Mouse (Mus musculus) brain, embryonic 18.5 days (tissue): ENCODE results near the gene Dhx40.
"Not testable (repeated sequence)": the region's sequence is repeated elsewhere in the genome, so short reads cannot be mapped to it uniquely, and the experiment has no call there.

Experiments used
- DNase-seq: peaks from one replicate; pipeline ENCODE4 v3.0.0-alpha.2; 2012; ENCODE audit warnings: low read depth, low spot score

Gene Dhx40

DNA sequence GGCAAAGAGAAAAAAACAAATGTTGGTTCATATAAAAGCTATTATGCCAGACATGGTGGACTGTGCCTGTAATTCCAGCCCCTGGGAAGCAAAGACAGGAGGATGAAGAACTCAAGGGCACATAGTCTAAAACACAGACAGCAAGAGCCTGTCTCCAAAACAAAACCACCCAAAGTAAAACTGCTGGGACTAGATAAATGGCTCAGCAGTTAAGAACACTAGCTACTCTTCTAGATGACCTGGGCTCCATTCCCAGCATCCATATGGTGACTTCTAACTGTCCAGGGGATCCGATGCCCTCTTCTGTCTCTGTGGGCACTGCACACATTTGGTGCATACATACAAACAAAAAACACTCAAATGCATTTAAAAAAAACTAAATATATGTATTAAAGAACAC lies 56.5 kb downstream of the Dhx40 start:
- DNase-seq = no peak

DNA sequence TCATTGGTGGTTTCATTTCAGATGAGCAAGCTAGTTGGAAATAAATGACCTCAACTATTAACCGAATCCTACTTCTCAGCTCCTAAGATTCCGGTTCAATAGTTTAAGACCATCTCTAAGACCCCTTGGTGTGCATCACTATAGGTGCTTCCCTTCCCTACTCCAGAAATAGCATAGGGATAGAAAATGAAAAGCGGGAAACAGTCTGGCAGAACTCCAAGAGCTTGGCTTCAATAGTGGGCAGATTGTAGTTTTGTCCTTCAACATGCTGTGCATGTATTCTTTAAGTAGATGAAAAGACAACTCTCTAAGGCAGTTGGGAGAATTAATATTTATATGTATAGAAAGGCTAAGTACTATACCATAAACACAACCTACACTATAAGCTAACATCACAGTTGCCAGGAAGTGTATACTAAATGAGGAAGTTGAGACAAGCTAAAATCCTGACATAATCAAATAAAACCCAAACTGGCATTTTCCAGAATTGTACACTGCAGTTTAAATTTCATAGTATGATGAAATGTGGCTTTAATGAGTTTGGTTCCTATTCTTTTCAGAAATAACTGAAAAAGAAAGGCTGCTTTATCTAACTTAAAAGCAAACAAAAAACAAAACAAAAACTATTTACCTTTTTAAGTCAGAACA lies 57.6 kb downstream of the Dhx40 start:
- no peak for DNase-seq

DNA sequence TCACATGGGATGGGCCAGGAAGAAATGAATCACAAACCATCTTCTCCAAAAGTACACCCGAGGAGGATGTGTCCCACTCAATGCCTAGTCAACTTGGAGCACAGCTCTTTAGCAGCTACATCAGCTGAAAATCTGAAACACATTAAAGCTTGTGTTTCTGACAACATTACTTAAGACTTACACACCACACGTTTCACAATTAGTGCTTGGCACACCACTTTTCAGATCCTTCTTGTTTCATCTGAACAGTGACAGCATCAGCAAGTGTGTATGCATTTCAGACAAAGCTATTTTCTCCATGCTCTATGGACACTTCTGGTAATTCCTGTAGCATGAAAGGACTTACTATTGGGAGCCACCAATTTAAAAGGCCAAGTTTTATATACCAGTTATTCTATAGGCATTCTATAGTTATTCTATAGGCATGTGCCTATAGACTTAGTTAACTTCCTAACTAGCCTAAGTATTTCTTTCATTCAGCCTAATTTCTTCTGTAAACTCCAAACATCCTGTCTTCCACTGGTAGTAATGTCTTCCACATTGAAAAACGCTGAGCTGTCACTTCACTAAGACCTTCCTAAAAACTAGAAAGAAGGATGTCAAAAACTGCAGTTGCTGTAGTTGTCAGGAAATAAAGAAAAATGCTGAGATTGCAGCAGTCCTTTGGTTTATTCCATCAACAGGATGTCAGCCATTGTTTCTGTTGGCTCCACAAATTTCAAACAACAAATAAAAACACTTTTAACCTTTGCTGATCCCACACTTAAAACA lies 61.7 kb downstream of the Dhx40 start:
- no peak for DNase-seq

DNA sequence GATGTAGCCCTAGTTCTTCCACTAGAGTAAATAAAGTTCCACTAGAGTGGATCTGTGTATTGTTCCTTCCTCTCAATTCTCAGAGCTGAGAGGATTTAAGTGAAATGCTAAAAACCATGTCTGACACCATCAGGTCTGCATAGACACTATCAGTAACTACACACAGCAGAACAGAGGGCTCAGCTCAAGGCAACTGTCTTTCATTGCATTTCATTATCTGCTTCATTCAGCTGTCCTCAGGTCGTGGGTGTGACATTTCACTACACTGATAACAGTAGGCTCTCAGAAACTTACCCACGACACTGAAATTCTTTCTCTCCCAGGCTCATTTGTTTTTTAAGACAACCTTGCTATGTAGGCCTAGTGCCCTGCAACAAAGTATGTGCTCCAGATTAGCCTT lies 64.9 kb downstream of the Dhx40 start:
- DNase-seq = no peak

DNA sequence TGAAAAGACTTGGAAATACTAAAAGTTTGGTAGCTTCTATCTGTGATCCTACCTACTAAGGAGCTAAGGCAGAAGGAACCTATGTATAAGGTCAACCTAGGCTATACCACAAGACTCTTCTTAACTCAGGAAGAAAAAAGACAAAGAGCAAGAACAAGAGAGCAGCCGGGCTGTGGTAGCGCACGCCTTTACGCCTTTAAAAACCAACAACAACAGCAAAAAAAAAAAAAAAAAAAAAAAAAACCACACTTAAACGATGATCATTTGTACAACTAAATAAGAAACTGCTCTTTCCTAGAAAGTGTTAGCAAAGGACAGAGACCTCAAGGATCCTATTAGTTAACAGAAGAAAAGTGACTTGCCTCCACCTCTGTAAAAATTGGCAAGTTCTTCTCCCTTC lies 66.0 kb downstream of the Dhx40 start:
- no peak for DNase-seq

DNA sequence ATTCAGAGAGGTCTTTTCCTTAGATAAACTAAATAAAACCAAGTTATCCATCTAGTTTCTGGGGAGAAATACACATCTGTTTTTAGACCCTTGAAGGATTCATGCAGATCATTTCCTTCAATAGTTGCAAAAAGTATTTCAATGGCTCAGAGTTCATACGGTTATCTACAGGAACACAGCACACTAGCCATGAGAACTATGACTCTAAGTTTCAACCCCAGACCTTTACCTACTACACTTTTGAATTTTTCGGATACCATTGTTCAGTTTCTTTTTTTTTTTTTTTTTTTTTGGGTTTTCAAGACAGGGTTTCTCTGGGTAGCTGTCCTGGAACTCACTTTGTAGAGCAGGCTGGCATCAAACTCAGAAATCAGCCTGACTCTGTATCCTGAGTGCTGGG lies 68.1 kb downstream of the Dhx40 start:
- DNase-seq = no peak

DNA sequence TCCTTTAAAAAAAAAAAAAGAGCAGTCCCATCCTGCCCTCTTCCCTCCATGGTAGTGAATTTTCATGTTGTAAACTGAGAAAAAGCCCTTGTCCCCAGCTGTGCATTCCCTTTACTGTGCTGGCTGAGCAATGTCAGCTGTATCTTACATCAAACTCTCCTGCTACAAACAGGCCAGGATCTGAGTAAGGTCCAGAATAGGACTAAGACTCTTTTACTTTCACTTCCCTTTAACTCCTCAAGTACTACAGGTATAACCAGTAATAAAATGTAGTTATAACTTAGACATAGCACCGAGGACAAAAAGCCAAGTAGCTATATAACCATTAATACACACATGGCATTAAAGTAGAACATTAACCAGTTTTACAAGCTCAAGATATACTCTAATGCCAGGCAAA lies 68.6 kb downstream of the Dhx40 start:
- DNase-seq = no peak

DNA sequence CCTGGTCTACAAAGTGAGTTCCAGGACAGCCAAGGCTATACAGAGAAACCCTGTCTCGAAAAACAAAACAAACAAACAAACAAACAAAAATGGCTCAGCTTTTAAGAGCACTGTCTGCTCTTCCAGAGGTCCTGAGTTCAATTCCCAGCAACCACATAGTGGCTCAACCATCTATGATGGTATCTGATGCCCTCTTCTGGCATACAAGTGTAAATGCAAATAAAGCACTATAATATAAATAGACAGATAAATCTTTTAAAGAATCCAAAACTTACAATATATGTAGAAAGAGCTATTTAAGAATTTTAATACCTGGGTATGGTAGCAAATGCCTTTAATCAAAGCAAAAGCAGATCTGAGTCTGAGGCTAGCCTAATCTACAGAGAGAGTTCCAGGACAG lies 69.2 kb downstream of the Dhx40 start:
- not testable (repeated sequence) for DNase-seq

DNA sequence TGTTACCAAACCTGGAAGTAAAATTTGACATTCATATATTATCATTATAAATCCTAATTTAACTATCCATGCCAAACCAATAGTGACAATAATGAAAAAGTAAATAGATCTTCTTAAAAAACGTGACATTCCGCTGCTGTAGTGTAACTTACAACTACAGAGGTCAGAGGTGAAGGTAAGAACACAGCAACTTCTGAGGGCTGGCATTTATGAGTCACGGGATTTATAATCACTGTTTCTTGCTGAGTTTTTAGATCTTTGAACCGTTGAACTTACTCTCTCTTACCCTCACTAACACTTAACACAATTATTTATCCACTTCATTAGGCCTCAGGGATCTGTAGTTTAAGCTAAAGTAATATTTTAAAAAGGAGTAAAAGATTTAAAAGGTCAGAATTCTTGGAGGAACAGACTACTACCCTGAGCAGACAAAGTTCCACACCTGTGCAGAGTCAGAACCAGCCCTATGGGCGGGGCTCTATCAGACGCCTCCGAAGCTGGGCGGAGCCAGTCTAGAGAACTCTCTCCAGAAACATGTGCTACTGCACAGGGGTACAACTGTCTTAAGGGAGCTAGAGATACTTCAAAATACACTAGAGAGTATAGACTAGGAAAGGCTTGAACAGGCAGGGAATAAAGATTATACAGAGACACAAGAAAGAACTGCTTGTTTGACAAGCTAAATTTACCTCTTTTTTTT lies 70.1 kb downstream of the Dhx40 start:
- DNase-seq = no peak

DNA sequence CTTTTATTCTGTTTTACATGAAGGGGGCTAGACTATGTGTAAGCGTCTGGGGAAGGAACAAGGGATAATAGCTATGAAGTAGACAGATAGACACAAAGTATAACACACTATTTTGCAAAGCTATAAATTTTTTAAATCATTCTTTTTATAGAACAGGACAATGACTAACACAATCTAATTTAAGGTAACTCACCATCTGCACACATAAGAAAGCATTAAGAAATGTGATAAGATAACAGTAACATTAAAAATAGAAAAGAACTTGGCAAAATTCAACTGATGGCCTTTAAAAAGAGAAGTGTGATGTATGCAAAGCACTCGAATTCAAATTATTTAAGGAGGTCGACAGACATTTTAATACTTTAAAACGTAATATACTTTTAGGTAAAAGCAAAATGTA lies 72.6 kb downstream of the Dhx40 start:
- DNase-seq = no peak

DNA sequence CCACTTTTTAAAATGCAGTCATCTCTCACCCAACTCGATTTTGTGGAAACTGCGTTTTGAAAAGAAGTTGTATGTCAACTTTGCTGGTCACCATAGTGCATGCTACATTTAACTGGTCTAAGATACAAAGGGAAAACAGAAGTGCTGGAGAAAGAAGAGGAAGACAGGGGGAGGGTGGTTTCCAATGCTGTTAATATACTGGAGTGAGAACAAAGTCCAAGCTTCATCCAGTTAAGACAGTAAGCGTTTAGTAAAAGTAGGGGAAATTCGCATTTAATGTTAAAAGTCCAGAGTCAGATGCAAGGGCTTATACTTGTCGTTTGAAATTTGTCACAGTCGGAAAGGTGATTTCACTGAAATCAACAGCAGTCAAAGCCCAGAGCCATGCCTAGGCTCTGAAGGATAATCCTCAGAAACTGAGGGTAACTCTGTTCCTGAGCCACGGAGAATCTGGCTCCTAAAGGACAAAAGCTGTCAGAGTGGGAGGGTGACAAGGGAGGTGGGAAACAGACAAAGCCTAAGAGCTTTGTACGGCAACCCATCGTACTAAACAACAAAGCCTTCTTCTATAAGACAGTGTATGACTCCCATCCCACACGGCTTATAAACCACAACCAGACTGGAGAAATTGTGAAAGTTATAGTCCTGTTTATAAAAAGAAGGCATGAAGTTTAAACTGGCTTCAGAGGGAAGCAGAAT lies 73.2 kb downstream of the Dhx40 start:
- no peak for DNase-seq

DNA sequence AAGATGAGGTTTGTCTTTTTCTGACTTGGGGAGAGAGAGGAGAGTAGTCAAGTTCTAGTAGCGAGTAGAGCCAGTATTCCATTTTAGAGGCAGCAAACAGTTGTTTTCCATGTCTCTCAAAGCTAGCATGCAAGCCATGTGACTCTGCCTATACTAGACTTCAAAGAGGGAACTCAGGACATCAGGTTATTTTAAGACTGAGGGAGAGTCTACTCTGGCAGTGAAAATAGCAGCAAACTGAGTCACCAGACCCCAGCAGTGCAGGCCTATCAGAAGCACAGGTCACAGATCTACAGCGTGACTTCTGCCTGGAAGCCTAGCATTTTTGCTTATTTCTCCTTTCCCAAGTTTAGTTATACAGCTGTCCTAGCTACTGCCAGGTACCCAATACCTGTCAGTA lies 76.1 kb downstream of the Dhx40 start:
- no peak for DNase-seq

DNA sequence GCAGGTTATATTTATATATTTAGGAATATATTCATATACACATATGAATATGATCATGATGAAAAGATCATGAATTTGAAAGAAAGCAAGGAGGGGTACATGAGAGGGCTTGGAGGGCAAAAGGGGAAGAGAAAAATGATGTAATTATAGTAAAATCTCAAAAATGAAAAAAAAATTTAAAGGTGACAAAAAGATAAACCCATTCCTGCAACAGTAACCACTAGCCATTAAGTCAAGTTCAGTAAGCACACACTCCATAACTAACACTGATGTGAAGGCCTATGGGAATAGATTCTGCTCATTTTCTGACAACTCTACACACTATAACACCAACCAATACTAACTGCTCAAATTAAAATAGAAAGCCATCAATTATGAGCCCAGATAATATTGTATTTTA lies 81.9 kb downstream of the Dhx40 start:
- no peak for DNase-seq

DNA sequence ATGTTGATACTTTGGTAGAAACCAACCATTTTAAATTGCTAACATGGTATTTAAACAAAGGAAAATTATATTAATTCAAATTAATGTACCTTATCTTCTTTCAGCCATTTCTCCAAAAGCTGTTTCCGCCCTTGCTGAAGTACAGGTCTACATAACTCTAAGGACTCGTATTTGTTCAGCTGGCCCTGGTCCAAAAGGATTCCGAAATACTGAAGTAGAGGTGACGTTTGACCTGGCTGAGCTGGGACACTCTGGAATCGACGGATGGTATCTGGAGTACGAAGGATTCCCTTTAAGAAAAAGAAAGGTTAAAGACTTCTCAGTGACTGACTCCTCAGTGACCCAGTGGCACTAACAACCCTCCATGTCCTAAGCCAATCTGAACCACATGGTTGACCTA lies 82.6 kb downstream of the Dhx40 start:
- no peak for DNase-seq

DNA sequence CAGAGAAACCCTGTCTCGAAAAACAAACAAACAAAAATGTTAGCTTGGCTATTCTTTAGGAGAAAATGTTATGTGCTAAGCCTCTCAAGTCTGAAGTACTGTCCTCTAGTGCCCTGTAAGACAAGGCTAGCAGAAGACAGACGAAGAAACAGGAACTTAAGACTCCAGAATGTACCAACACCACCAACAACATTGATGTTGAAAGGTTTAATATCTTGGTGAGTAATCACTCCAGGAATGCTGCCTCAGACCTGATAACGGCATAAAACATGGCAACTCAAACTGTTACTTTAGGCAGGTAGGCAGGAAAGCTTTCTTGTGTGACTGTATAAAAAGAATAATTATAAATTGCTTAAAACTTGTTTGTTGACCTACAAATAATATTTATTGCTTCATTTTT lies 83.5 kb downstream of the Dhx40 start:
- DNase-seq = no peak

DNA sequence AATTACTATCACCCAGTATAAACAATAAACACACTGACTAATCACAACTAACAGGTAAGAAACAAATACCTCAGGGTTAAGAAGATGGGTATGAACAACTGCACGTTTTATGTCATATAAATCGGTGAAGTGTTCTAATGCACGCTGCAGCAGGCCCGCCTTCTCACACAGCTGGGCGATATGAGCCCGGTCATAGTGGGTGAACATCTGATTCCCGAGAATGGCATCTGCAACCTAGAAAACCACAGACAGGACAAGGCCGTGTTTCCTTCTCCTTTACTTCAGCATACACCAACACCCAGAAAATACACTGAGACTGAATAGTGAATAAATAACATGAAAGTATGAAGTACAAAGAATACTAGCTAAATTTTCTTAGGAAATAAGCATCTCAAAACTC lies 88.2 kb downstream of the Dhx40 start:
- no peak for DNase-seq
